Mouse (Mus musculus) spleen, adult 2 months (tissue): ENCODE data around the gene Tlcd1. TPM values are rescaled to one million over a fixed set of nuclear protein-coding genes. Genes with fewer than 3 reads are reported as not detected.

Experiments
- DNase-seq, 2 experiments: peaks; one replicate each; pipeline versions ENCODE4 v3.0.0 to v3.0.0-alpha.2; 2012 to 2021; ENCODE audit warnings: low spot score in 2 of 2, low read depth in 1 of 2
- H3K27ac ChIP-seq: fragments of 200-500 bp; 2 replicates; pipeline ENCODE4 v1.5.1; 2012; ENCODE audit warnings: low read length, inconsistent platforms; ENCODE audit not compliant: insufficient read depth
- H3K27me3 ChIP-seq: fragments of 200-500 bp; 2 replicates; pipeline ENCODE4 v1.6.1; 2012; ENCODE audit warnings: mild to moderate bottlenecking, moderate library complexity, low read length, inconsistent platforms; ENCODE audit not compliant: control insufficient read depth, insufficient read depth
- H3K36me3 ChIP-seq: fragments of 200-500 bp; 2 replicates; pipeline ENCODE4 v1.6.1; 2012; ENCODE audit warnings: mild to moderate bottlenecking, low read length, inconsistent platforms; ENCODE audit not compliant: control insufficient read depth, insufficient read depth
- H3K4me1 ChIP-seq: fragments of 200-500 bp; 2 replicates; pipeline ENCODE4 v1.6.1; 2011; ENCODE audit warnings: inconsistent platforms; ENCODE audit not compliant: control insufficient read depth, insufficient read depth, insufficient read length
- H3K4me3 ChIP-seq: fragments of 200-500 bp; 2 replicates; pipeline ENCODE4 v1.5.1; 2011; ENCODE audit warnings: mild to moderate bottlenecking, inconsistent platforms; ENCODE audit not compliant: insufficient read depth, insufficient read length; ENCODE audit errors: extremely low read depth
- CTCF ChIP-seq: fragments of 200-500 bp; IDR thresholded peaks from 2 replicates; pipeline ENCODE4 v1.5.1; 2011; ENCODE audit warnings: mild to moderate bottlenecking, inconsistent platforms; ENCODE audit not compliant: insufficient read depth, insufficient read length, insufficient replicate concordance; ENCODE audit errors: extremely low read depth
- POLR2A ChIP-seq: fragments of 200-500 bp; IDR thresholded peaks from 2 replicates; pipeline ENCODE4 v1.6.1; 2011; ENCODE audit warnings: low read depth, low read length, inconsistent platforms
- WGBS: fragments of 180-500 bp; shearing (Covaris S2); methylation state at CpG from one replicate; pipeline ENCODE4 v1.1.7; 2018; 5-methylcytosine and 5-hydroxymethylcytosine counted together
- polyA plus RNA-seq: library from polyadenylated mRNA; depleted of rRNA; stranded (reverse); fragments of >200 nt; gene quantifications from 2 replicates; pipeline ENCODE4 v1.2.3, GENCODE M21; 2012

Gene Tlcd1
- polyA plus RNA-seq, 1 experiment: 10.4 TPM

- Histone ChIP-seq H3K27ac (no peak within 1 kb of the TSS), H3K4me1 (peaks cover 12% of the 10 kb centered on the region), H3K36me3 (no peaks in the 10 kb centered on the region), H3K27me3 (peaks cover 17% of the 10 kb centered on the region), H3K4me3 (no peak within 1 kb of the TSS)
- no peak for DNase-seq
- 64% methylated on average over 1 of the region's 1 CpGs for WGBS
- TF ChIP-seq POLR2A (no peak), CTCF (no peak)
Observed at GRCm38 (mm10) chr11:78193113-78193512, 16.6 kb downstream of the Tlcd1 start, which contains the start of gene Proca1. Gene Proca1, plus strand, starts transcription at chr11:78193392.

- Histone ChIP-seq H3K4me3 (peak overlapping the region; percentile 55), H3K36me3 (no peaks in the 10 kb centered on the region), H3K27me3 (0 out of 2 replicates have a peak, but pooled peaks cover 2% of the 10 kb centered on the region), H3K27ac (peak overlapping the region; percentile 28; the same call in 1 of the 2 replicates), H3K4me1 (peaks cover 4% of the 10 kb centered on the region; the same call in 1 of the 2 replicates)
- DNase-seq: peak in 1 of 2 experiments; percentile 66
- 3% methylated on average over 29 of the region's 30 CpGs for WGBS
- TF ChIP-seq CTCF: no peak
- TF ChIP-seq POLR2A: no peak
Observed at GRCm38 (mm10) chr11:78194411-78195100, 18.0 kb downstream of the Tlcd1 start.

GRCm38 (mm10) chr11:78195101-78195863, 18.8 kb downstream of the Tlcd1 start:
- DNase-seq: no peak
- 76% methylated on average over 23 of the region's 23 CpGs for WGBS
- H3K4me1 ChIP-seq: peaks cover 4% of the 10 kb centered on the region; the same call in 1 of the 2 replicates
- peak overlapping the region; percentile 55 for H3K4me3 ChIP-seq
- TF ChIP-seq CTCF (no peak), POLR2A (no peak)
- H3K36me3 ChIP-seq: no peaks in the 10 kb centered on the region
- H3K27me3 ChIP-seq: no peaks in the 10 kb centered on the region
- peak overlapping the region; percentile 28; the same call in 1 of the 2 replicates for H3K27ac ChIP-seq

- Histone ChIP-seq H3K27me3 (no peaks in the 10 kb centered on the region), H3K4me1 (no peaks in the 10 kb centered on the region), H3K36me3 (peaks cover 18% of the 10 kb centered on the region), H3K27ac (no peak overlapping the region), H3K4me3 (no peak overlapping the region)
- no peak for DNase-seq
- no peak for TF ChIP-seq POLR2A
- TF ChIP-seq CTCF: no peak
- 87% methylated on average over 3 of the region's 3 CpGs for WGBS
Observed at GRCm38 (mm10) chr11:78202372-78202771, 25.9 kb downstream of the Tlcd1 start.

- no peak for TF ChIP-seq POLR2A
- TF ChIP-seq CTCF: no peak
- no peak for DNase-seq
- H3K4me3 ChIP-seq: no peak overlapping the region
- H3K4me1 ChIP-seq: no peaks in the 10 kb centered on the region
- H3K27ac ChIP-seq: no peak overlapping the region
- H3K36me3 ChIP-seq: peaks cover 36% of the 10 kb centered on the region
- no peaks in the 10 kb centered on the region for H3K27me3 ChIP-seq
- WGBS: 73% methylated on average over 6 of the region's 6 CpGs
Observed at GRCm38 (mm10) chr11:78204287-78204686, 27.8 kb downstream of the Tlcd1 start.

GRCm38 (mm10) chr11:78205361-78206206, 29.1 kb downstream of the Tlcd1 start:
- H3K27me3 ChIP-seq: no peaks in the 10 kb centered on the region
- peaks cover 43% of the 10 kb centered on the region for H3K36me3 ChIP-seq
- no peak for TF ChIP-seq CTCF
- TF ChIP-seq POLR2A: no peak

More at GRCm38 (mm10) chr11:78205361-78206206, 29.1 kb downstream of the Tlcd1 start:
- 87% methylated on average over 13 of the region's 13 CpGs for WGBS
- H3K4me3 ChIP-seq: no peak overlapping the region
- H3K4me1 ChIP-seq: no peaks in the 10 kb centered on the region
- H3K27ac ChIP-seq: no peak overlapping the region
- no peak for DNase-seq
